Mouse (Mus musculus): ENCODE data around the gene Fancf. TPM values are rescaled to one million over a fixed set of nuclear protein-coding genes. Genes with fewer than 3 reads are reported as not detected.

Fancf gene
- 1 to 10 TPM; 8.1 to 9.5 TPM for total RNA-seq (2021)
- long read RNA-seq, experiment 1, transcript Fancf-201 (1 exons, 1,691 nt): major isoform, 14 of 15 reads
- long read RNA-seq, experiment 1, partial matches to known transcripts: 0 of 15 reads
- long read RNA-seq, experiment 1, other reads (novel, unspliced or antisense): 1 of 15 reads
- long read RNA-seq, experiment 2, transcript Fancf-201 (1 exons, 1,691 nt): major isoform, 15 of 16 reads
- long read RNA-seq, experiment 2, partial matches to known transcripts: 0 of 16 reads
- long read RNA-seq, experiment 2, other reads (novel, unspliced or antisense): 1 of 16 reads

DNA sequence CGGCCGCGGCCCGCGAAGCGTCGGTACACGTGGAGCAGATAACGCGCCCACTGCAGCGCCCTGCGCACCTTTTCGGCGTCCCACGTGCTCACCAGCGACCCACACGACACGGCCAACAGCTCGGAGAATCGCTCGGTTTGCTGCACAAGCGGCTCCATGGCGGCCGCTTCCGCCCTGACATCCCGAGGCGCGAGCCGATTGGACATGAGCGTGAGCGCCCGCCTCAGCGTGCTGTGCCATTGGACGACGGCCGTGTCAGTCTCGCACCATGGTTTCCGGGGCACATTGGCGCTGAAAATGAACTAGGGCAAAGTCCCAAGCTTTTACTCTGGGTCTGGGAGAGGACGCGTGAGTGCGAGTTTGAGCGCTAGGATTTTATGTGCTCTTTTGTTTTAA, at the start of gene Fancf:
Gene Fancf, minus strand, starts transcription at position 171 of the 396 bp plus-strand sequence.
- DNase-seq (ENCODE audit: low spot score in 2 of 2): peak; percentile 97 to 98

GRCm38 (mm10) chr7:51899066-51899465, 37.0 kb upstream of the Fancf start:
- no peak for DNase-seq (ENCODE audit: low spot score in 2 of 2)

- no peak for DNase-seq (ENCODE audit: low spot score in 2 of 2)
Observed at GRCm38 (mm10) chr7:51894939-51895338, 32.9 kb upstream of the Fancf start.

GRCm38 (mm10) chr7:51894133-51894801, 32.2 kb upstream of the Fancf start:
- no peak for DNase-seq (ENCODE audit: low spot score in 2 of 2)

- DNase-seq (ENCODE audit: low spot score in 2 of 2): no peak
Observed at GRCm38 (mm10) chr7:51893008-51893407, 30.9 kb upstream of the Fancf start.

- no peak for DNase-seq (ENCODE audit: low spot score in 2 of 2)
Observed at GRCm38 (mm10) chr7:51892224-51892965, 30.3 kb upstream of the Fancf start.

DNA sequence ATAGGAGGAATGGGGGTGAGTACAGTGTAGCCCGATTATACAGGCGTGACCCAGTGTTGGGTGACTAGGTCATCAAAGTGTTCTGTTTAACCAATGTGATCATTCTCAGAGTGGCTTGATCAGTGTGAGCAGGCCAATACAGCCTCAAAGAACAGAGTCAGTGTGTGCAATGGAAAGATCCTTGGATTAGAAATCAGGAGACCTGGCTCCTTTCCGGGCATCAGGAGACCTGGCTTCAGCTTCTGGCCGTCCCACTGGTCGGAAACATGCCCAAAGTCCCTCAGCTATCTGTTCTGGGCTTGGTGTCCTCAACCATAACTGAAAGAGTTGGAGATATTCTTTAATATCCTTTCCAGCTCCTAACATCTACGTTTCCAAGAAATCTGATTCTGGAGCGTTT, 27.5 kb upstream of the Fancf start:
- DNase-seq (ENCODE audit: low spot score in 2 of 2): no peak

GRCm38 (mm10) chr7:51887678-51888567, 25.9 kb upstream of the Fancf start:
- no peak for DNase-seq (ENCODE audit: low spot score in 2 of 2)

DNA sequence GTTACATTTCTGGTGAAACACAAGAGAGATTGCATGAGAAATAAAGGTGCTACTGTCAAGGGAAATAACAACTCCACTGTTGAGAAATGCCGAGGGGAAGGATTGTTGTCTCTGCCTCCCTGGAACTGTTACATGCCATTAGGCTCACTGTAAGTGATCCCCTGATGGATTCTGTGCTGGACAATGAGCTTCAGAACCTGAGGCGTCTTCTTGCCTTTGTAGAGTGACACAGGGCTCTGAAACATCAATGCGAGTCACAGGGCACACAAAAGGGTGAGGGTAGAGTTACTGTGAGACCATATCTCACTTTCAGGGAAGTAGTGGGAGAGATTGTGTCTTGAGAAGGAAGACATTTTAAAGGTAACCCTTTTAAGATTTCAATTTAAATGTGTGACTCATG, 23.3 kb upstream of the Fancf start:
- DNase-seq (ENCODE audit: low spot score in 2 of 2): no peak

GRCm38 (mm10) chr7:51880121-51880520, 18.1 kb upstream of the Fancf start:
- DNase-seq (ENCODE audit: low spot score in 2 of 2): no peak

- DNase-seq (ENCODE audit: low spot score in 2 of 2): peak; percentile 38 to 40
Observed at GRCm38 (mm10) chr7:51879136-51879723, 17.2 kb upstream of the Fancf start.

DNA sequence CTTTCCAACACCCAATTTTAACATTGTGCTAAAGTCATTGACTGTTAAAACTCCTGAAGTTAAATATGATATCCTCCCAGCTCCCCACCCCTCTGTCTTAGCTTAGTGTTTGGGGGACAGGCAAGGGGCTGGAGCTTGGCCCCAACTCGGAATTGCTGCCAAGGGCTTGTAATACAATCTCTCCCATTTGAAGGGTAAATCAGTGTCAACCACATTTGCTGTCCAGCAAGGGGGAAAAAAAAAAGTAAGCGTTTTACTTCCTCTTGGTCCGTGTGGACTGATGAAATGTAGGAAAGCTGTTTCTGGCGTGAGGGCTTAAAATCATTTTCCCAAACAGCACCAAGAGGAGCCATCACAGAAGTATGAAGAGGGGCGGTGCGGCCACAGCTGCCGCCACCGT, 16.7 kb upstream of the Fancf start:
- DNase-seq (ENCODE audit: low spot score in 2 of 2): no peak

DNA sequence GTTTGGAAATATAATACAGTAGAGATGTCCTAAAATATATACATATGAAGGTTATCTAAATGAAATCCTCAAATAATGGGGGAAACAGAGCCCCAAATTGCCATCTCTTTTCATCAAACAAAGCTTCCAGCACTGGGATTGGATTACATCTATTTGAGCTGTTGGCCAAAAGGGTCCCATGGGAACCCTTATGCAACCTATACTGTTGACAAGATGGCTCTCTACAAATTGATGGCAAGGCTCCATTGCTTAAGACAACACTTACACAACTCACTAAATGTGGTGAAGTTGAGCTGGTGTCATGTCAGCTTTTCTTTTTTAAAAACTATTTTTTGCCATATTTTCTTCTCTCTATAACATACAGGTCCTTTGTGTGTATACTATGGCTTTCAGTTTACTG, 14.2 kb upstream of the Fancf start:
- DNase-seq (ENCODE audit: low spot score in 2 of 2): no peak

DNA sequence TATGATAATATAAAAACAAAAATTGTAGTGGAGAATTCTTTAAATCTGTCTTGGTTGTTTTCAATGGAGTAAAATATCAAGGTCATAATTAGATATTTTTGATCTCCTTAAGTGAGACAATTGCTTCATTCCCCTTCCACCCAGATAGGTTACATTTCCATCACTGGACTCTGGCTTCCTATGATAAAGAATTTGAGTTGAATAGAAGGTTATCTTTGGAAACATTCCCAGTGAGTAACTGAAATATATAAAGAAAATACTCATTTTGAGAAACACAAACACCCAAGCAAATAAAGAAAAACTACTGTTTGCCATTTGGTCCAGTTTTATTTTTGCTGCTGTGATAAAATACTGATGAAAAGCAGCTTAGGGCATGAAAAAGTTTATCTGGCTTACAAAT, 10.5 kb upstream of the Fancf start:
- no peak for DNase-seq (ENCODE audit: low spot score in 2 of 2)

DNA sequence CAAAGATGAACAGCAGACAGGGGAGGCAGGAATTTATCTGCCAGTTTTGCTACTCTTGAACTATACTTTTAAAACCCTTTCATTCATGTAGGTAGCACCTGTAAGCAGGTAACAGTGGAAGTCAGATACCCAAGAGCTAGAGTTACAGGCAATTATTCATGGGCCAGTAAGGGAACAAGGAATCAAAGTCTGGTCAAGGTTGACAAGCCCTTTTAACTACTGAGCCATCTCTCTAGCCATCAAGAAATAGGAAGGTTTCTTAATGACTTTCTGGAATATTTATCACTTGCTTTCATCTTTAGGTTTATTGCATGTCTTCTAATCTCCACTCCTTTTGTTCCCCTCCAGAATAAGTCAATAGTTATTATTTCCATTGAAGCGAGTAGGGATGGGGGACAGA, 10.0 kb upstream of the Fancf start:
- no peak for DNase-seq (ENCODE audit: low spot score in 2 of 2)

DNA sequence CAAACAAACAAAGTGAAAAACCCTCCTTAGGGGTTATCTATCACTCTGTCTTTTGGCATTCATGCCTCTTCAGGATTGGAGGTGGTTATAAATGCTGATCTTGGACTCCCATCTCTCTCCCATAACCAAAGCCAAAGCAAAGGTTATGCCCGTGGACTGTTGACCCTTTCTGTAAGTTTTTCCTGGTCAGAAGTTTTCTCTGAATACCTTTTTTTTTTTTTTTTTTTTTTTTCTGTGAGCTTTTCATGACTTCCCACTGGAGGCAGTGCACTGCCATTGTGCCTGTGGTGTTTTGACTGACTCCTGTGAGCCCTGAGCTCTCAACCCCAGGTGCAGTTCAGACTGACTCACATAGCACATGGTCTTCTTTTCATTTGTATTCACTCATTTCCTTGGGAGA, 5.9 kb upstream of the Fancf start:
- no peak for DNase-seq (ENCODE audit: low spot score in 2 of 2)

GRCm38 (mm10) chr7:51865336-51865735, 3.3 kb upstream of the Fancf start:
- DNase-seq (ENCODE audit: low spot score in 2 of 2): no peak

- DNase-seq (ENCODE audit: low spot score in 2 of 2): no peak
Observed at GRCm38 (mm10) chr7:51862842-51863241, 775 bp upstream of the Fancf start.

DNA sequence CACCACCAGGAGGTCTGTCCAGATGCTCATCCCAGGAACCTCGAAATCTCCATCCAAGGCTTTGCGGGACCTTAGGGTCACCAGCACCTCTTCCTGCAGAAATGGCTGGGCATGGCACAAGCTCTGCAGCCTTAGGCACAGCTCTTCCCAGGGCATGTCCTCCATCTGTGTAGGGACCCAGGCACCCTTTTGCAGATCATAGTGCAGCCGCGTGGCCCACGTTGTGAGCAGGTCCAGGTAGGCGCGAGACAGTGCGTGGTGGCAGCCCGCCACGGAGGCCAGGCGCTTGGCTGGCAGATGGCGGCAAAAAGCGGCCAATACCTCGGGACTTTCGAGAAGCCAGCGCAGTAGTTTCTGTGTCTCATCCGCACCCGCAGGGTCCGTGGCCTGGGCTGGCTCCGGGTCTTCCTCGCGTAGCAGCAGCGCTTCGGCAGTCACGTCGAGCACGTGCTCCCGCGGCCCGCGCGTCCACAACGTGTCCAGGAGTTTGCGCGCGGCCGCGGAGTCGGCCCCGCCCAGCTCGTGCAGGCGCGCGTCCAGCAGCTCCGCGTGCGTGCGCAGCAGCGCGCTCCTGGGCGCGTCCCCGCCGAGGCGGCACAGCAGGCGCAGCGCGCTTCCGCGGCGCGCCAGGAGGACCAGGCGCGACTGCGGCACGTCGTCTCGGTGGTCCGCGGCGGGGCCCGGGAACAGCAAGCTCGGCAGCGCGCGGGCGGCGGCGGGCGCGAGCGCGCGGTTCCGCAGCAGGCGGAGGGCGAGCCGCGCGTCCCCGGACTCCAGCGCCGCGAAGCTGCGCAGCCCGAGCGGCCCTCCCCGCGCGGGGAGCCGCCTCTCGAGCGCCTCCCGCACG, 594 bp downstream of the Fancf start, which contains the start of gene Gas2:
Gene Gas2, plus strand, starts transcription at position 766 of the 847 bp plus-strand sequence.
- peak; percentile 90 to 91 for DNase-seq (ENCODE audit: low spot score in 2 of 2)

Measured in adrenal gland, adult 18-20 months (tissue).